Mouse (Mus musculus) midbrain, embryonic 12.5 days (tissue): ENCODE measurements around the gene P2ry10. TPM values are rescaled to one million over a fixed set of nuclear protein-coding genes. Genes with fewer than 3 reads are reported as not detected.
"Not testable (repeated sequence)": the region's sequence is repeated elsewhere in the genome, so short reads cannot be mapped to it uniquely, and the experiment has no call there.

Source experiments
- ATAC-seq: fragments of 200-750 bp; cut with Nextera tagmentation; 2 replicates; pipeline ENCODE4 v1.8.0; 2017; ENCODE audit warnings: low read depth, moderate TSS enrichment, moderate library complexity; ENCODE audit not compliant: low FRiP score
- H3K27ac ChIP-seq: fragments of 300-500 bp; sonication (generic); replicated peaks from 2 replicates; pipeline ENCODE4 v1.5.1; 2016; ENCODE audit warnings: mild to moderate bottlenecking
- H3K27me3 ChIP-seq: fragments of 300-500 bp; sonication (generic); 2 replicates; pipeline ENCODE4 v1.6.1; 2016; ENCODE audit warnings: mild to moderate bottlenecking
- H3K36me3 ChIP-seq: fragments of 300-500 bp; sonication (generic); 2 replicates; pipeline ENCODE4 v1.6.1; 2016
- H3K4me1 ChIP-seq: fragments of 300-500 bp; sonication (generic); 2 replicates; pipeline ENCODE4 v1.6.1; 2016
- H3K4me2 ChIP-seq: fragments of 300-500 bp; sonication (generic); replicated peaks from 2 replicates; pipeline ENCODE4 v1.6.1; 2016; ENCODE audit warnings: mild to moderate bottlenecking, moderate library complexity
- H3K4me3 ChIP-seq: fragments of 300-500 bp; sonication (generic); 2 replicates; pipeline ENCODE4 v1.5.1; 2016; ENCODE audit warnings: mild to moderate bottlenecking
- H3K9ac ChIP-seq: fragments of 300-500 bp; sonication (generic); replicated peaks from 2 replicates; pipeline ENCODE4 v1.6.1; 2016; ENCODE audit warnings: mild to moderate bottlenecking, moderate library complexity
- H3K9me3 ChIP-seq: fragments of 300-500 bp; sonication (generic); 2 replicates; pipeline ENCODE4 v1.6.1; 2016; ENCODE audit warnings: mild to moderate bottlenecking
- WGBS: fragments of 180-500 bp; shearing (Covaris S2); methylation state at CpG from one replicate; pipeline ENCODE4 v1.1.7; 2016; 5-methylcytosine and 5-hydroxymethylcytosine counted together
- polyA plus RNA-seq: library from polyadenylated mRNA; unstranded; fragments of >200 nt; fragmentation: Nextera tagmentation; extraction: Ambion mirVana; gene quantifications from 2 replicates; pipeline ENCODE4 v1.2.1, GENCODE M21; 2016

P2ry10 gene
- polyA plus RNA-seq = not detected in 2 replicates

DNA sequence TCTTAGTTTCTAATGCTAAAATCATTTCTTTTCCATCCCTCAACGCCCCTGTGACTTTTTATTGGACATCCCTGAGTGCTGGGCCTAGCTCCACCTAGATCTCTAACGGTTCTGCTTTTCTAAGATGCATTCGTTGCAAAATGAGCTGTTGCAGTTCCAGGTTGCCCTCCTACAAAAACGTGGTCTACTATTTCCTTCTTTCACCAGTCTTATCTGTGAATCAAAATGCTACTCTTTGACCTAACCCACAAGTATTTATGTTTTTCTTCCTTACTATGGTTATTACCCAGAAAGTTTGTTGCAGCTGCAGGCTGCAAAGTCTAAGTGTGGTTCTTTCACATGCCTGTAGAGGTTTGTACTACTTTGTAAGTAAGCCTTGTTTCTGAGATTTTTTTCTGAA lies at the start of gene P2ry10:
Gene P2ry10 (plus strand): TSS at position 316 of the 400 bp plus-strand sequence.
- WGBS = 63% methylated on average over 4 of the region's 4 CpGs
- Histone ChIP-seq H3K4me1 (no peaks in the 10 kb centered on the region), H3K27ac (no peak within 1 kb of the TSS), H3K4me2 (no peak within 1 kb of the TSS), H3K9me3 (no peaks in the 10 kb centered on the region), H3K4me3 (no peak within 1 kb of the TSS), H3K27me3 (no peaks in the 10 kb centered on the region), H3K9ac (no peak within 1 kb of the TSS), H3K36me3 (no peaks in the 10 kb centered on the region)
- ATAC-seq = no peak

DNA sequence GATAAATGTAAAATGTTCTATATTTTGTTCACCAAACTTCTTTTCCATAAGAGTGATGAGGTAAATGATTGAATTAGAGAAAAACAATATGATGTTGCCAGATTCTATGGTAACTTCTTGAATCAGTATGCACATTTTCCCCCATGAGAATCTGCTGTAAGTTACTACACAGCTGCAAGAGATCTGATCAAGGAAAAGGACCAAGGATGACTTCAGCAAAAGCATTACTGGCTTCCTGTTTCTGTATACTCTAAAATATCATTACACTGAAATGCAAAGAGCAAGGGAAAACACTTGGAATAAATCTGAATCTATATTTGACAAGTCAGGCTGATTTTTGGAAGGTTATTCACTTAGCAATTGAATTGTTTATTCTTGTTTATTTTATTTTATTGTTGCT lies 49.1 kb upstream of the P2ry10 start:
- no peak for ATAC-seq
- H3K4me1 ChIP-seq = no peaks in the 10 kb centered on the region
- no peaks in the 10 kb centered on the region for H3K36me3 ChIP-seq
- H3K9ac ChIP-seq = no peak overlapping the region
- H3K27ac ChIP-seq = no peak overlapping the region
- no peaks in the 10 kb centered on the region for H3K9me3 ChIP-seq
- H3K4me2 ChIP-seq = no peak overlapping the region
- H3K4me3 ChIP-seq = no peak overlapping the region
- no peaks in the 10 kb centered on the region for H3K27me3 ChIP-seq

DNA sequence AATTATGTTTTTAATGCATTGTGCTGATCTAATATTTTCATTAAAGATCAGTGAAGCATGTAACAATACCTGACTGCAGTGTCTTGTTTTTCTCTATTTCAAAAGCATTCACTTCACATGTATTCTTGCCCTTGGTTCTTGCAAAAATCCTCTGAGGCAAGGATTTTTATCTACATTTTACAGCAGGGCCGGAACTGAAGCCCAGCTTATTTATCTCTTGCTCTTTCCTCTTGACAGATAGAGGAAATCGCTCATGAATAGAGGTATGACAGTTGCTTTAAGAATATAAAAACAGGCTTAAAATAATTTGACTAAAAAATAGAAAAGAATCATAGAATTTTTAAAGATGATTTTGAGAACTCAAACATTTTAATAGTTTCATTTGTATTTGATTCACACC lies 48.7 kb upstream of the P2ry10 start:
- no peak overlapping the region for H3K4me2 ChIP-seq
- WGBS = 71% methylated on average over 2 of the region's 2 CpGs
- H3K27ac ChIP-seq = no peak overlapping the region
- no peak overlapping the region for H3K4me3 ChIP-seq
- no peaks in the 10 kb centered on the region for H3K4me1 ChIP-seq
- ATAC-seq = no peak
- H3K9me3 ChIP-seq = no peaks in the 10 kb centered on the region
- no peaks in the 10 kb centered on the region for H3K36me3 ChIP-seq
- H3K27me3 ChIP-seq = no peaks in the 10 kb centered on the region
- H3K9ac ChIP-seq = no peak overlapping the region

DNA sequence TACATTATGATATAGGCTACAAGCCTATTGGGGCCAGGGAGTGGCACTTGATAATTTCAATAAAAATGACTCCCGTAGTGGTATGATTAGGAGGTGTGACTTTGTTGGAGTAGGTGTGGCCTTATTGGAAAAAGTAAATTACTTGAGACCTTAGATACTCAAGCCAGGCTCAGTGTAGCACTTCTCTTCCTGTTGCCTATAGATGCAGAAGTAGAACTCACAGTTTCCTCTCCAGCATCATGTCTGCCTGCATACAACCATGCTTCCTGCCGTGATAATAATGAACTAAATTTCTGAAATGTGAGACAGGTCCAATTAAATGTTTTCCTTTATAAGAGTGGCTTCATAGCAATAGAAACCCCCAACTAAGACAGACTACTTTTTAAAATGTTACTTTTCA lies 45.9 kb upstream of the P2ry10 start:
- 83% methylated on average over 2 of the region's 2 CpGs for WGBS
- no peaks in the 10 kb centered on the region for H3K9me3 ChIP-seq
- no peaks in the 10 kb centered on the region for H3K4me1 ChIP-seq
- no peak overlapping the region for H3K4me2 ChIP-seq
- no peaks in the 10 kb centered on the region for H3K36me3 ChIP-seq
- H3K27ac ChIP-seq = no peak overlapping the region
- no peak for ATAC-seq
- no peaks in the 10 kb centered on the region for H3K27me3 ChIP-seq
- no peak overlapping the region for H3K9ac ChIP-seq
- no peak overlapping the region for H3K4me3 ChIP-seq

DNA sequence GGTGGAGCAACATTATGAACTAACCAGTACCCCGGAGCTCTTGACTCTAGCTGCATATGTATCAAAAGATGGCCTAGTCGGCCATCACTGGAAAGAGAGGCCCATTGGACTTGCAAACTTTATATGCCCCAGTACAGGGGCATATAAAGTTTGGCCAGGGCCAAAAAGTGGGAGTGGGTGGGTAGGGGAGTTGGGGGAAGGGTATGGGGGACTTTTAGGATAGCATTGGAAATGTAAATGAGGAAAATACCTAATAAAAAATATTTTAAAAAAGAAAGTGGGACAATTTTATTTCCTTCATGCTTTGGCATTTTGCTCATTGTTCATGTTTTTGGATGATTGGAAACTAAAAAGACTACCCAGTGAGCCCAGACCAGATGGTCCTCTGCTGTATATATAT lies 4.9 kb upstream of the P2ry10 start:
- WGBS = 95% methylated on average over 2 of the region's 2 CpGs
- not testable (repeated sequence) for H3K4me1 ChIP-seq, H3K36me3 ChIP-seq, H3K4me3 ChIP-seq, H3K4me2 ChIP-seq, H3K27ac ChIP-seq, ATAC-seq, H3K9me3 ChIP-seq, H3K27me3 ChIP-seq, H3K9ac ChIP-seq

DNA sequence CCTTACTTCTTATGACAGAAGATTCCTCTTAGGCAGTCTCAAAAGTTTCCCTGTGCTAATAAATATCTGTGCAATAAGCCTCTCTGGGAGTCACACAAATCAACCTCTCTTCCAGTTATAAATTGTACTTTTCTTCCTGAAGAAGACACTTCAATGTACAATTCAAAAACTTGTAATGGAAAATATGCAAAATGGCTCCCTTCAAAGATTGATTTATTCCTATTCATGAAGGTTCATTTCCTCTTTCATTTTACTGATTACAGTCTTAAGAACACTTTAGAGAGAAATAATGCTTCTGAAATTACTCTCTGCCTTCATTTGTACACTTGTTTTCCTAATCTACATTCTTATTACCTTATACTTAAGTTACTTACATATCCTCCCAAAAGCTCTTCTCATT lies 4.0 kb upstream of the P2ry10 start:
- no peak overlapping the region for H3K4me3 ChIP-seq
- H3K27me3 ChIP-seq = no peaks in the 10 kb centered on the region
- no peaks in the 10 kb centered on the region for H3K9me3 ChIP-seq
- no peaks in the 10 kb centered on the region for H3K36me3 ChIP-seq
- no peak overlapping the region for H3K4me2 ChIP-seq
- H3K4me1 ChIP-seq = no peaks in the 10 kb centered on the region
- H3K9ac ChIP-seq = no peak overlapping the region
- H3K27ac ChIP-seq = no peak overlapping the region
- no peak for ATAC-seq

DNA sequence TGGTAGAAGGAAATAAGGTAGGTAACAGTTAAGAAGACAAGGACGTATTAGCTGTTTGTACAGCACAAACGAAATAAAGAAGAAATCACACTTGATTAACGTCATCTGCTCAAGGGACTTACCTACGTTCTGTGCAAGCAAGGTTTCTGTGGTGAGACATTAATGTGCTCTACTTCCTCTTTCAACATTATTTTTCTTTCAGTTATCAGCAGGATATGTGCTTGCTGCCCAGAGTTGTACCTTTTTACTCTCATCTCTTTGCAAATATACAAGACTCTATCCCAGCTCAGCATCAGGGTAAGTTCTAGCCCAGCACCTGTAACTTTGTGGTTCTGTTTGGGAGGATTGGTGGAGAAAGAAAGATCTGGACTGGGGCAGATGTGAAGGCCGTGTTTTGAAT lies 839 bp downstream of the P2ry10 start:
- Histone ChIP-seq H3K27me3 (no peaks in the 10 kb centered on the region), H3K36me3 (no peaks in the 10 kb centered on the region), H3K4me1 (no peaks in the 10 kb centered on the region), H3K27ac (no peak overlapping the region), H3K9ac (no peak overlapping the region), H3K4me2 (no peak overlapping the region), H3K4me3 (no peak overlapping the region), H3K9me3 (no peaks in the 10 kb centered on the region)
- 87% methylated on average over 5 of the region's 5 CpGs for WGBS
- no peak for ATAC-seq

DNA sequence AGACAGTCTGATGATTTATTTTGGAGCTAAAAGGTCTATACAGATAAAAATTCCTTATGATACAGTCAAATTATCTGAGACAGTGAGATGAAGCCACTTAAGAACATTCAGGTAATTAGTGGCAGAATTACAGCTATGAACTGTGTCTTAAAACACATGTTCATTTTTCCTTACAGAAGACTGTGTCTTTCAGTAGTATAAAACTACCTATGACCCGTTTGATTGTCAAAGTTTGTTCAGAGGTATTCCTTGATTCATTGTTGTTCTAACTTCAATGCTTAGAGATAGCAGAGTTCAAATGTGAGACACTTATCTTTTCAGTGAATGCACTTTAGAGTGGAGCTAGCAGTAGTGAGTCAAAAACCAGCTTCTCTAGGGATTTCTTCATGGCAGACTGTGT lies 1.6 kb downstream of the P2ry10 start:
- H3K9ac ChIP-seq = no peak overlapping the region
- no peak overlapping the region for H3K27ac ChIP-seq
- H3K4me1 ChIP-seq = no peaks in the 10 kb centered on the region
- no peaks in the 10 kb centered on the region for H3K27me3 ChIP-seq
- no peaks in the 10 kb centered on the region for H3K36me3 ChIP-seq
- H3K4me3 ChIP-seq = no peak overlapping the region
- H3K4me2 ChIP-seq = no peak overlapping the region
- 89% methylated on average over 1 of the region's 1 CpGs for WGBS
- ATAC-seq = no peak
- H3K9me3 ChIP-seq = no peaks in the 10 kb centered on the region

DNA sequence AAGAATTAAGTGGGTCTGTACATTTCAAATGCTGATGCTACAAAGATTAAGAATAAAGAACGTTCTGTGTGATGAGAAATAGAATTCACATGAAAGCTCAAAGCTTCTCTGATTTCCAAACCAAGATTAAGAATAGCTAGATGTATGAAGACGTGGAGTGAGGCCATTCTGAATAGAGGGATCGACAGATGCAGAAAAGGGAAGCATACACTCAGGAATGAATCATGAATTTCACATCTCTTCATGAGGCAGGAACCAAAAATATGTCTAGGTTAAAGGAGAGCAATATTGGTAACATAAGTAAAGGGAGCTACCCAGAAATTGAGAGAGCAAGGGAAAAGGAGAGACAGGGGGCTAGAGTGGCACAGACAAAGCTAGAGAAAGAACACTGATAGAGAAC lies 7.3 kb downstream of the P2ry10 start:
- no peaks in the 10 kb centered on the region for H3K4me1 ChIP-seq
- WGBS = 66% methylated on average over 3 of the region's 3 CpGs
- H3K4me2 ChIP-seq = no peak overlapping the region
- no peak overlapping the region for H3K27ac ChIP-seq
- no peaks in the 10 kb centered on the region for H3K9me3 ChIP-seq
- no peak overlapping the region for H3K4me3 ChIP-seq
- no peak overlapping the region for H3K9ac ChIP-seq
- no peaks in the 10 kb centered on the region for H3K36me3 ChIP-seq
- H3K27me3 ChIP-seq = no peaks in the 10 kb centered on the region
- no peak for ATAC-seq

DNA sequence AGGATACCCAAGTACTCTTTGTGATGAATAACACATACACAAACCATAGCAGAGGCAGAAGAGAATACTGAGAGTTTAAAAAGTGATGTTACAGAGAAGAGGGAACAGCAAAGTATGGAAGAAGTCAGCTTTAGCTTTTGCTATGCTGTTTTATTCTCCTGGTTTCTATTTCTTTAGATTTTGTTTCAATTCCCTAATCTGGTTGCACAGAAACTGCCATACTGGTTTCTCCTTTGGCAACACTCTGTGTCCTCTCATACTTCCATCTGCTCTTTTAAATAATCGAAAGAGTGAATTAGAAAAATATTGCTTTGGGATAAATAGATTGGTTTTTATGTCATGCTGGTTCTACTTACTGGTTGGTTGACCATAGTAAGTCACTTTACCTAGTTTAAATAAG lies 28.0 kb downstream of the P2ry10 start:
- WGBS = 81% methylated on average over 1 of the region's 1 CpGs
- no peak overlapping the region for H3K4me3 ChIP-seq
- ATAC-seq = no peak
- no peak overlapping the region for H3K4me2 ChIP-seq
- no peaks in the 10 kb centered on the region for H3K9me3 ChIP-seq
- H3K36me3 ChIP-seq = no peaks in the 10 kb centered on the region
- H3K27me3 ChIP-seq = no peaks in the 10 kb centered on the region; the same call in 1 of the 2 replicates
- H3K27ac ChIP-seq = no peak overlapping the region
- H3K4me1 ChIP-seq = no peaks in the 10 kb centered on the region
- no peak overlapping the region for H3K9ac ChIP-seq

DNA sequence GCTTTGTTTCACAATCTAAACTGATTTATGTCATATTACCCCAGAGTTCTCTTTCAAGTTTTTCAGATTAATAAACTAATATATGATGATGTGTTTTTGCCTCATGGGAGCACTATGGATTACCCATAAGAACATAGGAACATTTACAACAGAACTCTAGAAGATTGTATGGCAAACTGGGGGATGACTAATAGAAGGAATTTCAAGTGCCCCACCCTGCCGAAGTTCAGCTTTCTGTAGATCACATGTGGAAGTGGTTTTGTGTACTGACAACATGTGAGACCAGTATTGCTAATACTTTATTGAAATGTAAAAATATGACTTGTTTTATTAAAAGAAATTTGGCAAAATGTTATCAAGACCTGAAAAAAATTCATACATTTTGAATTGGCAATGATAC lies 28.7 kb downstream of the P2ry10 start:
- WGBS = 85% methylated on average over 1 of the region's 1 CpGs
- no peak overlapping the region for H3K9ac ChIP-seq
- no peaks in the 10 kb centered on the region for H3K36me3 ChIP-seq
- no peak overlapping the region for H3K4me2 ChIP-seq
- no peaks in the 10 kb centered on the region for H3K27me3 ChIP-seq
- no peak overlapping the region for H3K4me3 ChIP-seq
- ATAC-seq = no peak
- no peaks in the 10 kb centered on the region for H3K9me3 ChIP-seq
- H3K4me1 ChIP-seq = no peaks in the 10 kb centered on the region
- no peak overlapping the region for H3K27ac ChIP-seq

DNA sequence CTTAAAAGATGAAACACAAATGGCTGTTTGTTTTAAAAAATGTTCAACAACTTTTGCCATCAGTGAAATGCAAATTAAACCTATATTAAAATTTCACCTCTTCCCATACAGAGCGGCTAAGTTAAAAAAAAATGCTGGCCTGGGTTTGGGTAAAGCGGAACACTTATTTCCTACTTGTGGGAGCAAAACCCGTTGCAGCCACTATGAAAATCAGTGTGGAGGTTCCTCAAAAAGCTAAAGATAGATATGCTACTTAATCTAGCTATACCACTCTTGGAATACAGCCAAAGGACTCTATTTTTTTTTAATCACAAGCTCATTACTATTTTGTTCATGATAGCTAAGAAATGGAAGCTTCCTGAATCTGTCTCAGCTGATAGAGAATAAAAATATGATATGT lies 54.9 kb downstream of the P2ry10 start:
- no peak overlapping the region for H3K4me2 ChIP-seq
- H3K27ac ChIP-seq = no peak overlapping the region
- H3K4me3 ChIP-seq = no peak overlapping the region
- WGBS = 91% methylated on average over 3 of the region's 3 CpGs
- no peaks in the 10 kb centered on the region for H3K27me3 ChIP-seq
- H3K36me3 ChIP-seq = no peaks in the 10 kb centered on the region
- no peaks in the 10 kb centered on the region for H3K4me1 ChIP-seq
- no peak for ATAC-seq
- H3K9ac ChIP-seq = no peak overlapping the region
- no peaks in the 10 kb centered on the region for H3K9me3 ChIP-seq

DNA sequence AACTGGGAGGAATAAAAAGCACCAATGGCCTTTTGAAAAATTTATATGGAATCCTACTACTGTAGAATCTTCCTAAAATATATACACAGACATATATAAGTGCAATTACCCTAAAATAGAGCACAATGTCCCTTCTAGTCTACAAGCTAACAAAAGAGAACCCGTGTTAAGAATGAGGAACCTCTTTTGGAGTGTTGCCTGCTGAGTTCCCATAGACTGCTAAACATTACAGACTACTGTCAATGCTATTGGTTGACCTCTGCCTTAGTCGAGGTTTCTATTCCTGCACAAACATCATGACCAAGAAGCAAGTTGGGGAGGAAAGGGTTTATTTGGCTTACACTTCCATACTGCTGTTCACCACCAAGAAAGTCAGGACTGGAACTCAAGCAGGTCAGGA lies 55.6 kb downstream of the P2ry10 start:
- 75% methylated on average over 2 of the region's 2 CpGs for WGBS

More for the DNA sequence above, 55.6 kb downstream of the P2ry10 start:
- no peak overlapping the region for H3K27ac ChIP-seq
- H3K27me3 ChIP-seq = no peaks in the 10 kb centered on the region
- ATAC-seq = no peak
- no peak overlapping the region for H3K9ac ChIP-seq
- H3K4me2 ChIP-seq = no peak overlapping the region
- H3K4me1 ChIP-seq = no peaks in the 10 kb centered on the region
- H3K9me3 ChIP-seq = no peaks in the 10 kb centered on the region
- H3K4me3 ChIP-seq = no peak overlapping the region
- H3K36me3 ChIP-seq = no peaks in the 10 kb centered on the region
